Mouse (Mus musculus) C2C12 (cell line): ENCODE measurements at regions not wholly inside any gene's neighbourhood (a gene's known extent, or its start where the extent isn't known, plus 50 kb on each side); places are given as distances from the start of the nearest gene placed in this dataset.

ENCODE experiments used
- CEBPB ChIP-seq: IDR thresholded peaks from one replicate; pipeline ENCODE4 v1.6.1; 2011; ENCODE audit warnings: low read depth, mild to moderate bottlenecking, control low read depth, moderate library complexity
- USF1 ChIP-seq: IDR thresholded peaks from one replicate; pipeline ENCODE4 v1.6.1; 2011; ENCODE audit warnings: low read depth, mild to moderate bottlenecking, control low read depth, moderate library complexity

DNA sequence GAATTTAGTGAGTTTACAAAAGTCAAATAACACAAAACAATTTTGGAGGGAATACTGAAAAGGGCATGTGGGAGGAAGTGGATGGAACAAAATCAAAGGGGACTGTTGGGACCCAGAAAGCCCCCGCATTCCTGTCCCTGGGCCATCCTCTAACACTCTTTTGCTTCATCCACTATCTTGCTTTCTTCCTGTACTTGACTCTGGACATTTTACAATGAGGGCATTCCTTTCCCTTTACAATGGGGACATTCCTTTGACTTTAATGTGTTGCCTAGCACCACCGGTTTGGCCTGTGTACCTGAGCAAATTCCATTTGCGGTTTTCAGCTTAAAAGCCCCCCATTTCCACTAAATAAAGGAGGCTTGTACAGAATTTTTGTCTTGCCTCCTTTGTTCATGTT, 1341.0 kb downstream of the Pcdh17 start:
- TF ChIP-seq CEBPB, result no peak
- no peak for TF ChIP-seq USF1
